Mouse (Mus musculus) lung, adult 2 months (tissue): Measurements from ENCODE around the gene Rin2.

Experiments
- CTCF ChIP-seq: fragments of 200-500 bp; IDR thresholded peaks from 2 replicates; pipeline ENCODE4 v1.5.1; 2011; ENCODE audit warnings: mild to moderate bottlenecking, low read length, control low read depth; ENCODE audit not compliant: insufficient read depth
- POLR2A ChIP-seq: fragments of 200-500 bp; IDR thresholded peaks from 2 replicates; pipeline ENCODE4 v1.6.1; 2011; ENCODE audit warnings: low read depth, mild to moderate bottlenecking, control low read depth, low read length, borderline replicate concordance; ENCODE audit errors: extremely low read depth

GRCm38 (mm10) chr2:145661242-145661641 is 13.8 kb upstream of the Rin2 start:
- TF ChIP-seq CTCF, result no peak
- no peak for TF ChIP-seq POLR2A
